Mouse (Mus musculus): ENCODE data around the gene Atp2a3.

The Atp2a3 gene

GRCm38 (mm10) chr11:73001029-73001428 is 40.1 kb downstream of the Atp2a3 start:
- DNase-seq (ENCODE audit: extremely low spot score): peak; percentile 68

- DNase-seq (ENCODE audit: extremely low spot score): peak; percentile 32
These were observed 45.4 kb downstream of the Atp2a3 start for GRCm38 (mm10) chr11:73006377-73006776.

- DNase-seq (ENCODE audit: extremely low spot score): no peak
These were observed 46.1 kb downstream of the Atp2a3 start for GRCm38 (mm10) chr11:73007113-73007512.

GRCm38 (mm10) chr11:73007698-73008481 is 46.9 kb downstream of the Atp2a3 start:
- no peak for DNase-seq (ENCODE audit: extremely low spot score)

- DNase-seq (ENCODE audit: extremely low spot score): no peak
These were observed 47.9 kb downstream of the Atp2a3 start for GRCm38 (mm10) chr11:73008826-73009225.

- no peak for DNase-seq (ENCODE audit: extremely low spot score)
These were observed 48.7 kb downstream of the Atp2a3 start for GRCm38 (mm10) chr11:73009531-73010274.

- DNase-seq (ENCODE audit: extremely low spot score): no peak
These were observed 53.0 kb downstream of the Atp2a3 start for GRCm38 (mm10) chr11:73013981-73014380.

GRCm38 (mm10) chr11:73014831-73015344 is 53.9 kb downstream of the Atp2a3 start:
- DNase-seq (ENCODE audit: extremely low spot score): no peak

GRCm38 (mm10) chr11:73015391-73016102 is 54.6 kb downstream of the Atp2a3 start:
- no peak for DNase-seq (ENCODE audit: extremely low spot score)

GRCm38 (mm10) chr11:73016103-73016420 is 55.1 kb downstream of the Atp2a3 start:
- DNase-seq (ENCODE audit: extremely low spot score): no peak

- peak; percentile 89 for DNase-seq (ENCODE audit: extremely low spot score)
These were observed 57.6 kb downstream of the Atp2a3 start, which contains the start of gene Camkk1 for GRCm38 (mm10) chr11:73018471-73019146. TSS of gene Camkk1 (plus strand) at chr11:73019008.

GRCm38 (mm10) chr11:73019147-73019795 is 58.3 kb downstream of the Atp2a3 start:
- DNase-seq (ENCODE audit: extremely low spot score): peak; percentile 30

GRCm38 (mm10) chr11:73020953-73021800 is 60.2 kb downstream of the Atp2a3 start:
- no peak for DNase-seq (ENCODE audit: extremely low spot score)

GRCm38 (mm10) chr11:73023099-73023498 is 62.1 kb downstream of the Atp2a3 start:
- DNase-seq (ENCODE audit: extremely low spot score): no peak

GRCm38 (mm10) chr11:73023827-73024226 is 62.9 kb downstream of the Atp2a3 start:
- no peak for DNase-seq (ENCODE audit: extremely low spot score)

- DNase-seq (ENCODE audit: extremely low spot score): no peak
These were observed 63.4 kb downstream of the Atp2a3 start for GRCm38 (mm10) chr11:73024236-73024904.

GRCm38 (mm10) chr11:73026961-73027360 is 66.0 kb downstream of the Atp2a3 start:
- DNase-seq (ENCODE audit: extremely low spot score): no peak

GRCm38 (mm10) chr11:73030821-73031498 is 70.0 kb downstream of the Atp2a3 start:
- DNase-seq (ENCODE audit: extremely low spot score): peak; percentile 83

GRCm38 (mm10) chr11:73031536-73031935 is 70.6 kb downstream of the Atp2a3 start:
- no peak for DNase-seq (ENCODE audit: extremely low spot score)
